Mouse (Mus musculus): Measurements from ENCODE around the gene Gm29423. TPM values are rescaled to one million over a fixed set of nuclear protein-coding genes. Genes with fewer than 3 reads are reported as not detected.
"Not testable (repeated sequence)": the region's sequence is repeated elsewhere in the genome, so short reads cannot be mapped to it uniquely, and the experiment has no call there.

The Gm29423 gene
- polyA plus RNA-seq (2015; fragmentation: Nextera tagmentation; extraction: Ambion mirVana) = not detected in 2 replicates

GRCm38 (mm10) chrY:70303187-70303586 is at the start of gene Gm29423, which contains the start of gene Gm29644:
Gene Gm29423, minus strand, starts transcription at chrY:70303287.
Gene Gm29644, minus strand, starts transcription at chrY:70303343.
- H3K9me3 ChIP-seq; H3K4me1 ChIP-seq; H3K4me3 ChIP-seq; H3K27me3 ChIP-seq; H3K9ac ChIP-seq; H3K4me2 ChIP-seq (replicated peaks); ATAC-seq (ENCODE audit: low FRiP score, low read depth); H3K27ac ChIP-seq; H3K36me3 ChIP-seq: not testable (repeated sequence)
- WGBS = no CpG with 5 or more reads among the region's 2 CpGs

DNA sequence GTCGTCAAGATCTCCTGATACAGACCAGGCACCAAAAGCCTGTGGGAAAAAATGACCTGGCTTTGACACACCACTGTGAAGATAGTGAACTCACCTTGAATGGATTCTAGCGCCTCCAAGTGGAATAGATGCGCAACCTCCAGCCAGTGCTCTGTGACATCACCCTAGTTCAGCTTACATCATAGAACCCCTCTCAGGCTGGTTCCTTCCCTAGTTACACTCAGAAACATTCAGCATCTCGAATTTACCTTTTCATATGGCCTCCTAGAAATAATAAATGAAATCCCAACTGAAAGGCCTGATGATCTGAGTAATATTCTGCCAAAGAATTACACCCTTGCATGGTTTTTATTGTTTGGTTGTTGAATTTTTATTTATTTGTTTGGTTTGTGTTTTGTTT is 29.5 kb downstream of the Gm29423 start, which contains the start of gene Gm21118:
Gene Gm21118, minus strand, starts transcription at position 101 of the 400 bp plus-strand sequence.
- H3K4me1 ChIP-seq; H3K9me3 ChIP-seq; H3K4me2 ChIP-seq (replicated peaks); H3K36me3 ChIP-seq; H3K4me3 ChIP-seq; H3K9ac ChIP-seq; H3K27me3 ChIP-seq; H3K27ac ChIP-seq; ATAC-seq (ENCODE audit: low FRiP score, low read depth): not testable (repeated sequence)
- no CpG with 5 or more reads among the region's 4 CpGs for WGBS

Other genes with a start within 250 kb of the Gm29423 start
- not detected in 2 replicates for gene Gm21118, start 29.6 kb downstream of the Gm29423 start, polyA plus RNA-seq (2015; fragmentation: Nextera tagmentation; extraction: Ambion mirVana)
- gene Gm29644, start 56 bp upstream of the Gm29423 start, polyA plus RNA-seq (2015; fragmentation: Nextera tagmentation; extraction: Ambion mirVana) = not detected in 2 replicates
- gene Gm20888, start 138.6 kb upstream of the Gm29423 start, polyA plus RNA-seq (2015; fragmentation: Nextera tagmentation; extraction: Ambion mirVana) = not detected in 2 replicates

Measured in limb, embryonic 13.5 days (tissue).